Mouse (Mus musculus) cerebellum, adult 18-20 months (tissue): ENCODE data around the gene Orm2.

Experiments used
- DNase-seq, 2 experiments: peaks; one replicate each; pipeline ENCODE4 v3.0.0; 2021

The Orm2 gene

DNA sequence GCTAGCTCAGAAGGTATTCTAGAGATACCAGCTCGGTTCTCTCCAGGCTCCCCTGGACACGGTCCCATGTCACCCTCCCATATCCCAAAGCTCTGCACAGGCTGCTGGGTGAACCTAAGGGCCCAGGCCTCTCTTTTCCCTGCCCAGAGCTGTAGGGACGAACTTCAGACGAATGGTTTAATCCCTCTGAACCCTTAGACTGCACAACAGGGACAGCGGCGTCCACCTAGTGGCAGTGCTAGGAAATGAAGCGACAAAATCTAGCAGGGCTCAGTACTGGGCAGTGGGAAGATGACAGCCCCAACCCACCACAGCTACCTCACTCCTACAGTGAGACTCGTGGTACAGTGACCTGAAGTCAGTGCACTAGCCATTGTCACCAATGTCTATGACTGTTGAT is 46.4 kb downstream of the Orm2 start:
- DNase-seq: peak in 1 of 2 experiments; percentile 30

GRCm38 (mm10) chr4:63409317-63409907 is 47.2 kb downstream of the Orm2 start:
- no peak for DNase-seq

DNA sequence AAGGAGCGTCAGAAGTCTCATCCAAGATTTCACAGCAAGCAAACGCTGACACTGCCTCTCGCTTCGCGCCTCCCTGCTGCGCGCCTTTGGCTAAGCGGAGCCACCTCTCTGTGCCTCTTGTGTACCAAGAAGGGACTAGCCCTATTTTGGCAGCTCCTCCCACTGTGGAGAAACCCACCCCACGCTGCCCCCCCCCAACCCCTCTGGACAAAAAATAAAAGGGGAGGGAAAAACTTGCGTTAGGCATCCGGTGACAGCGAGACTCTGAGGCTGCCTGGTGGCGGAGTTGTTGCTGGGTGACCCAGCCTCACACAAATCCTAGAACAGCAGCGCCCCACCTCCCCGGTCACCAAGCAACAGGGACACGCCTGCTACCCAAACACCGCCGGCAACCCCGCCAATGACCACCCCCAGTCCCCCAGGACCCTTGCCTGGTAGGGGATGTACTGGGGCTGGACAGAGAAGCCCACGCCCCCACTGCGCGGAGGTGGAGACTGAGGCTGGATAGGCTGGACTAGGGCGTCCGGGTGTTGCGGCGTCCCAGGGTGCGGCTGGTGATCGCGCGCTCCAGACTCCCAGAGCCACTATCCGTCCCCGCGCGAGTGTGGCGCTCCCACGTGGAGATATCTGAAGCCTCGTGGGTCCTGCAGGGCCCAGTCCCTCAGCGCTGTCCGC is 47.8 kb downstream of the Orm2 start:
- peak in 1 of 2 experiments; percentile 25 for DNase-seq

DNA sequence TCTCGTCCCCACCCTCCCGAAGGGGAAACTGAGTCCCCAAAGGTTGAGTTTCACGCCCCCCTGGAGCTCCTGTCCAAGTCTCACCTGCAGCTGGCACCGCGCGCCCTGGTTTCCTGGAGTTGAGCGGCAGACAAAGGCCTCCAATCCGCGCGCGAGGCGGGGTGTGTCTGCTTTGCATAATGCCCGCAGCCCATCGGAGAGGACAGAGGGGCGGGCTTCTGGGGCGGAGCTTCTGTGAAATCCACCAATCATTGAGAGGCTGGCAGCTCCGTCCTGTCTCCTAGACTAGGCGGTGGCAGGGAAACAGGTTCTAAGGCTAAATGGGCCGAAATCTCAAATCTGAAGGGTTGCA is 48.3 kb downstream of the Orm2 start:
- DNase-seq: peak; percentile 59 to 69

- no peak for DNase-seq
These were observed 49.0 kb downstream of the Orm2 start for GRCm38 (mm10) chr4:63411222-63411621.

DNA sequence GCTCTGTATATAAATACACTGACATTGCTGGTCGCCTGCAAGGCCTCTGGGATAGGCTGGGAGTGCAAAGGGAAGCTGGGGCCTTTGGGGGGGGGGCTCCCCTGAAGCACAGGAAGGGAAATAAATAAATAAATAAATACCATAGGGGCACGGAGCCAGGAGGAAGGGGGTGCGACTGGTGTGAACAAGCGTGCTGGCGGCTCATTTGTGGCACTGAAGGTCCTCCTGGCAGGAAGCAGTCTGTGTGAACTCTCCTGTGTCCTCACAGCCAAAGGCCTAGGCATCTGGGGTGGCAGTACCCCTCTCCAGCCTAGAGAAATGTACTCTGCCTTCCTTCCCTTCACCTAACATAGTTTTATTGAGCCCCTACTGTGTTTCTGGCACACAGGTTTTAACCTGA is 52.7 kb downstream of the Orm2 start:
- DNase-seq: no peak
